Mouse (Mus musculus) heart, postnatal 0 days (tissue): ENCODE results near the gene Traf2. TPM values are rescaled to one million over a fixed set of nuclear protein-coding genes. Genes with fewer than 3 reads are reported as not detected.
A peak's percentile ranks its signal among the peaks of the same experiment; 100 is the strongest.

Source experiments
- ATAC-seq: fragments of 200-750 bp; cut with Nextera tagmentation; 2 replicates; pipeline ENCODE4 v1.8.0; 2017; ENCODE audit warnings: low read depth, moderate number of reproducible peaks, moderate library complexity; ENCODE audit not compliant: insufficient read depth
- DNase-seq: peaks from one replicate; pipeline ENCODE4 v3.0.0-alpha.2; 2016; ENCODE audit warnings: low spot score
- H3K27ac ChIP-seq: fragments of 300-500 bp; sonication (generic); 2 replicates; pipeline ENCODE4 v1.5.1; 2014; ENCODE audit warnings: low read depth, mild to moderate bottlenecking
- H3K27me3 ChIP-seq: fragments of 300-500 bp; sonication (generic); 2 replicates; pipeline ENCODE4 v1.6.1; 2014; ENCODE audit warnings: low read length, mixed read lengths; ENCODE audit not compliant: control insufficient read depth, insufficient read depth
- H3K36me3 ChIP-seq: fragments of 300-500 bp; sonication (generic); replicated peaks from 2 replicates; pipeline ENCODE4 v1.6.1; 2014; ENCODE audit warnings: low read length, mixed read lengths; ENCODE audit not compliant: control insufficient read depth, insufficient read depth
- H3K4me1 ChIP-seq: fragments of 300-500 bp; sonication (generic); 2 replicates; pipeline ENCODE4 v1.6.1; 2014; ENCODE audit warnings: antibody characterized with exemption; ENCODE audit not compliant: control insufficient read depth, insufficient read depth
- H3K4me2 ChIP-seq: fragments of 300-500 bp; sonication (generic); 2 replicates; pipeline ENCODE4 v1.6.1; 2014; ENCODE audit warnings: low read depth, mild to moderate bottlenecking, low read length, moderate library complexity
- H3K4me3 ChIP-seq: fragments of 300-500 bp; sonication (generic); 2 replicates; pipeline ENCODE4 v1.5.1; 2014; ENCODE audit warnings: low read depth, low read length
- H3K9ac ChIP-seq: fragments of 300-500 bp; sonication (generic); replicated peaks from 2 replicates; pipeline ENCODE4 v1.6.1; 2014; ENCODE audit warnings: low read depth, low read length, mixed read lengths
- H3K9me3 ChIP-seq: fragments of 300-500 bp; sonication (generic); replicated peaks from 2 replicates; pipeline ENCODE4 v1.6.1; 2016; ENCODE audit warnings: low read length; ENCODE audit not compliant: control insufficient read depth
- CTCF ChIP-seq: IDR thresholded peaks from 2 replicates; pipeline ENCODE4 v1.5.1; 2016; ENCODE audit warnings: antibody characterized with exemption, control low read depth, low read depth
- EP300 ChIP-seq: IDR thresholded peaks from 2 replicates; pipeline ENCODE4 v1.6.1; 2016; ENCODE audit warnings: antibody characterized with exemption, low read depth
- WGBS: fragments of 180-500 bp; shearing (Covaris S2); extraction: QIAGEN DNeasy Blood & Tissue Kit; methylation state at CpG from one replicate; pipeline ENCODE4 v1.1.7; 2014; 5-methylcytosine and 5-hydroxymethylcytosine counted together
- polyA plus RNA-seq: library from polyadenylated mRNA; unstranded; fragments of >200 nt; fragmentation: Nextera tagmentation; extraction: Ambion mirVana; gene quantifications from 2 replicates; pipeline ENCODE4 v1.2.1, GENCODE M21; 2015
- total RNA-seq: library from RNA; depleted of rRNA; stranded (reverse); fragments of >200 nt; gene quantifications from 2 replicates; pipeline ENCODE4 v1.2.3, GENCODE M21; 2014; ENCODE audit warnings: low replicate concordance

Gene Traf2
- total and polyA plus RNA-seq, 2 experiments from 2014 or later: 6.3 to 15.8 TPM

DNA sequence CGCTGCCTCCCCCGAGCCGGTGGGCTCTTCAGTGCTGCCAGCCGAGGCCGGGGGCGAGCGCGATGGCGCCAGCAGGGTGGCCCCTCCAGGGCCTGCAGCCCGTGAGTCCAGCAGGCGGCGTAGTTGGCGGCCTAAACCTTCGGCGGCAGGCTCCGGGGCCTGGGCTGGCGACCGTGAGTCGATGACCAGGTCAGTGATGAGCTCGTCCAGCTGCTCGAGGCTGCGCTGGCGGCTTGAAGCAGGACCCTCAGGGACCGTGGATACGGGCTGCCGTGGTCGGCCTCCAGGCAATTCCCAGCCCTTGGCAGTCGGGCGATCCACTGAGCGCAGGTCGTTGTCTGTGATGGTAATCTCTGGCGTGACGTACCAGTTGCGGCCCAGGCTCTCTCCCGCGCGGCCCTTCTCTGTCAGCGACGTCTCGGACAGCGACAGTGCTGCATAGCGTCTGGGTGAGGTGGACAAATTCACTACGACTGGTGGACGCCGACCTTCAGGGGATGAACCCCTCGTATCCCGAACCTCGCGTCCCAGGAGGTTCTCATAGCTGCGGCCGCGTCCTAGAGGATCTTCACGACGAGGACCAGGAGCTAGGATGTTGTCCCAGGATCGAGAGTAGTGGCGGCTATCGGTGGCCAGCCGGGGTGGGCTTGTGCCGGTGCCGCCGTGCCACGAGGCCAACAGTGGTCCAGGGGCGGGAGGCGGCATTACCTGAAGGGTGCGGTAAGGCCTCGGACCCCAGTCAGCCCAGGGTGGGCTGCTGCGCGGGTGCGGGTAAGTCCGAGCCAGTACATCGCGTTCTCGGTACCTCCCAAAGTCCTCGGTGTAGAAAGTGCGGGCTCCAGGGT, 31.4 kb upstream of the Traf2 start:
- Histone ChIP-seq H3K27me3 (peaks cover 55% of the 10 kb centered on the region), H3K27ac (no peak overlapping the region), H3K9ac (no peak overlapping the region), H3K4me3 (peak overlapping the region; percentile 29), H3K4me2 (peak overlapping the region; percentile 30), H3K9me3 (no peaks in the 10 kb centered on the region), H3K36me3 (peaks cover 6% of the 10 kb centered on the region), H3K4me1 (peaks cover 45% of the 10 kb centered on the region)
- WGBS: 4% methylated on average over 75 of the region's 75 CpGs
- TF ChIP-seq CTCF: peak; percentile 14; the same call in 1 of the 2 replicates
- no peak for TF ChIP-seq EP300
- no peak for DNase-seq
- no peak for ATAC-seq

DNA sequence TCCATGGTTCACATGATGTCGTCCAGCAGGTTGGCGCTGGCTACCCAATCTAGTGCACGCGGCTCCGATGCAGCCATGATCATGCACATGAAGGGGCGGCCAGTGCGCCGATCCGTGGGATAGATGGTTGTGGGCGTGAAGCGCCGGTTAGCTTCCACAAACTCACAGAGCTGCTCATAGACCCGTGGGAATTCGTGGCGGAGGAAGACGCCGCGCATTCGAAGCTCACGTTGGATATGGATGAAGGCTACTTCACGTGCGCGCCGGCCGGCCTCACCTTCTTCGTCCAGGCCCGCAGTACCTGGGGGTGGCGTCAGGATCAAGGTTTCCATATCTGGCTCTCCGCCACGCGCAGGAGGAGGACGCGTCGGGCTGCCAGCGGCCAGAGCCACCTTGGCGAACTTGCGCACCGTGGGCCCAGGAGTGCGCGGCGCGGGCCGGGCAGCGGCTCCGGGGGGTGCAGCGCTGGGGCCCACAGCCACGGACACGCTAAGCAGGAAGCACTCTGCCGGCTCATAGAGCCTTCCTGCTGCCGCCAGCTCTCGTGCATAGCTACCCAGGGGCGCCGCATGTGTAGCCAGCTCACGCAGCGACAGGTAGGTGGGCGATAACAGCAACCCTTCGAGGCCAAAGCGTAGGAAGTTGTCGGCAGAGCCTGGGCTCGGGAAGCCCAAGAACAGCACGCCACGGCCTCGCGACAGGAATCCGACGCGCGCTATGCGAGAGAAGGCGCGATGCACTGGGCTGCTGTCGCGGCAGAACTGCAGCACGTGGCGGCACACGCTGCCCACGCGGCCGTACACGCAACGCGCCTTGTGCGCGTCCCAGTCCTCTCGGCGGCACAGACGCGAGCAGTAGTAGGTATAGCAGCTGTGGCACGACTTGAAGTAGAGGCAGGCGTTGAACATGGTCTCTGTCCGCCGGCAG, 30.5 kb upstream of the Traf2 start:
- H3K36me3 ChIP-seq: no peaks in the 10 kb centered on the region
- peaks cover 55% of the 10 kb centered on the region for H3K27me3 ChIP-seq
- H3K9ac ChIP-seq: no peak overlapping the region
- no peaks in the 10 kb centered on the region for H3K9me3 ChIP-seq
- H3K27ac ChIP-seq: no peak overlapping the region
- 17% methylated on average over 92 of the region's 92 CpGs for WGBS
- peak overlapping the region; percentile 30 for H3K4me2 ChIP-seq
- TF ChIP-seq CTCF: no peak
- TF ChIP-seq EP300: no peak
- DNase-seq (no peak), ATAC-seq (no peak)
- peak overlapping the region; percentile 29 for H3K4me3 ChIP-seq
- H3K4me1 ChIP-seq: peaks cover 39% of the 10 kb centered on the region

DNA sequence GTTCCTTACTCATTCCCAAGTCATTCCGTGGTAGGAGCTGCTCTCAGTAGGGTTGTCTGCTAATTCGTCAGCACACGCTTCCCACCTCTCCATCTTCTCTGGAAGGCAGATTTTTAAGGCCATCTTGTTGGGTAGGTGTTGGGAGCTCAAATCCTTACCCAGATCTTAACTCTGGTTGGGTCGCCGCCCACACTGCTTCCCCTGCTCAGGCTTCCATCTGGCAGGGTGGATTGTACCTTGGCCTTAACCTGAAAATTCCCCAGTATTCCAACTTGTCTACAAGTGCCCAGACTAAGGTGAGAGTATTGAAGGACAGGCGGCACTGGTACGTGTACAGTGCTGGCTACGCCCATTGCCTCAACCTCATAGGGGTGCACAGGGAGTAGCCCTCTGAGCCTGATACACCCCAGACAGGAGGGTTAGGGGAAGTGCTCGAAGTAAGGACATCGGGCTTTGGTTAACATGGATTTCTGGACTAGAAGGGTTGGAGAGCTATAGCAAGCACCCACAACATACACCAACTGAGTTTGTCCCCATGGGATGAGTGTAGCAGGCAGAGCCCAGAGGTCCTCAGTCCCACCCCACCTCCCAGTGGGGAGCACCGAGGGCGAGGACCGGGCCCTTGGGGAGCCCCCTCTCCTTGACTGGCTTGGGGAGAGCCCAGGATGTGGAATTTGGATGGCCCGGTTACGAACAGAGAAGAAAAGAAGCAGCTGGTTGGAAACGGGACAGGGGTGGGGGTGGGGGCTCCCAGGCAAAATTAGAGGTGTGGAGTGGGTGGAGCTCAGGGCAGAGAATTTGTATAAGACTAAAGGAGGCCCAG, 29.5 kb upstream of the Traf2 start:
- Histone ChIP-seq H3K4me1 (peaks cover 33% of the 10 kb centered on the region), H3K9ac (no peak overlapping the region), H3K4me3 (no peak overlapping the region), H3K27me3 (peaks cover 54% of the 10 kb centered on the region), H3K27ac (no peak overlapping the region), H3K4me2 (no peak overlapping the region), H3K36me3 (0 out of 2 replicates have a peak, but pooled peaks cover under 1% of the 10 kb centered on the region), H3K9me3 (no peaks in the 10 kb centered on the region)
- WGBS: 82% methylated on average over 16 of the region's 16 CpGs
- DNase-seq (no peak), ATAC-seq (no peak)
- TF ChIP-seq CTCF (no peak), EP300 (no peak)

DNA sequence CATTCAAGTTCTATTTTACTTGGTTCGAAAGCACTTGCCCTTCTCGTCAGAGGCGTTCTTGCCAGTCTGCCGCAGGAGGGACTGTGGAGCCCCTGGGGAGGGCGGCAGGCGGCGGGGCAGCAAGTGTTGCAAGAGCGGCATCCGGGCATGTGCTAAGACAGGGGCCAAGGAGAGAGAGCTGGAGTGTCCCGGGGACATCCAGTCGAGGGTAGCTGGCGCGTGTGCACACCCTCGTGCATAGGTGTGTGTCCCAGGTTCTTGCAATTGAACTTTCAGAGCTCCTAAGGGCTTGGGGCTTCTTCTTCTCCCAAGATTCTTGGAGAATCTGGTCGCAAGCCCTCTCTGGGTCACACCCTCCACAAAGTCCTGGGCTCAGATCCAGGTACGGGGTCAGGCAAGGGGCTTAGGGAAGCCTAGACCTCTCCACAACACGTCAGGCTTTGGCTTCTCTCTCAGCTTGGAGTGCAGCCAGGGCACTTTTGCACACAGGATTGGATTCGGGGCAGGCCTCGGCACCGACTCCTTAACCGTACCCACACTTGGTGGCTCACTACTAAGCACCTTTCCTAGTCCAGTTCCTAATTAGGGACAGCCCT, 28.8 kb upstream of the Traf2 start:
- peak overlapping the region; percentile 88 for H3K4me2 ChIP-seq
- H3K9me3 ChIP-seq: no peaks in the 10 kb centered on the region
- TF ChIP-seq CTCF (no peak), EP300 (no peak)
- 0 out of 2 replicates have a peak, but pooled peaks cover 6% of the 10 kb centered on the region for H3K36me3 ChIP-seq
- H3K27me3 ChIP-seq: peaks cover 47% of the 10 kb centered on the region
- peaks cover 29% of the 10 kb centered on the region for H3K4me1 ChIP-seq
- H3K4me3 ChIP-seq: peak overlapping the region; percentile 61
- WGBS: 5% methylated on average over 20 of the region's 21 CpGs
- peak overlapping the region; percentile 57; the same call in 1 of the 2 replicates for H3K9ac ChIP-seq
- peak overlapping the region; percentile 81 for H3K27ac ChIP-seq
- no peak for ATAC-seq
- DNase-seq: peak; percentile 25
